Mouse (Mus musculus) CH12.LX (cell line): ENCODE measurements around the gene Plxdc1. TPM values are rescaled to one million over a fixed set of nuclear protein-coding genes. Genes with fewer than 3 reads are reported as not detected.

Experiments
- DNase-seq: peaks from one replicate; pipeline ENCODE4 v3.0.0-alpha.2; 2013; ENCODE audit errors: extremely low read depth
- H3K27ac ChIP-seq: 2 replicates; pipeline ENCODE4 v1.5.1; 2012; ENCODE audit warnings: low read depth, mild to moderate bottlenecking, control low read depth, moderate library complexity; ENCODE audit not compliant: insufficient read depth
- H3K27me3 ChIP-seq: replicated peaks from 2 replicates; pipeline ENCODE3; 2012; ENCODE audit warnings: inconsistent platforms
- H3K36me3 ChIP-seq, 2 experiments: replicated peaks in 1 of 2; 2 replicates each; pipeline versions ENCODE3 to v1.6.1; 2012; ENCODE audit warnings: inconsistent platforms in 1 of 2, low read length in 1 of 2, mild to moderate bottlenecking in 1 of 2, mixed read lengths in 1 of 2, moderate library complexity in 1 of 2; ENCODE audit not compliant: control insufficient read depth in 1 of 2, insufficient read depth in 1 of 2
- H3K4me1 ChIP-seq, 2 experiments: 2 replicates each; pipeline ENCODE4 v1.6.1; 2012; ENCODE audit warnings: inconsistent platforms in 1 of 2, moderate library complexity in 1 of 2; ENCODE audit not compliant: insufficient read depth in 2 of 2, control insufficient read depth in 1 of 2
- H3K4me2 ChIP-seq: 2 replicates; pipeline ENCODE4 v1.6.1; 2012; ENCODE audit warnings: low read depth, mild to moderate bottlenecking, control low read depth; ENCODE audit not compliant: poor library complexity, insufficient read depth, severe bottlenecking
- H3K4me3 ChIP-seq, 3 experiments: fragments of 150-350 bp in 1 of 3; sonication (generic) in 1 of 3; replicated peaks in 1 of 3; 2 replicates each; pipeline versions ENCODE3 to v1.5.1; 2011 to 2012; ENCODE audit warnings: low read depth in 2 of 3, low read length in 2 of 3, mild to moderate bottlenecking in 2 of 3, moderate library complexity in 2 of 3, control low read depth in 1 of 3, improper control_type of control experiment in 1 of 3, inconsistent platforms in 1 of 3, mixed read lengths in 1 of 3; ENCODE audit not compliant: poor library complexity in 1 of 3
- H3K79me2 ChIP-seq: replicated peaks from 2 replicates; pipeline ENCODE4 v1.6.1; 2012; ENCODE audit warnings: mild to moderate bottlenecking, moderate library complexity; ENCODE audit not compliant: control insufficient read depth, poor library complexity, insufficient read depth, severe bottlenecking; ENCODE audit errors: extremely low read depth
- H3K9ac ChIP-seq: 2 replicates; pipeline ENCODE4 v1.6.1; 2012; ENCODE audit warnings: low read depth, mild to moderate bottlenecking, control low read depth, moderate library complexity; ENCODE audit not compliant: insufficient read depth
- H3K9me3 ChIP-seq: replicated peaks from 2 replicates; pipeline ENCODE3; 2012; ENCODE audit warnings: low read length, inconsistent platforms, mixed read lengths
- CHD2 ChIP-seq: IDR thresholded peaks from 2 replicates; pipeline ENCODE4 v1.6.1; 2011; ENCODE audit warnings: low read length, improper control_type of control experiment
- E2F4 ChIP-seq: IDR thresholded peaks from 2 replicates; pipeline ENCODE4 v1.6.1; 2011; ENCODE audit warnings: low read depth, low read length, improper control_type of control experiment; ENCODE audit not compliant: insufficient replicate concordance
- EP300 ChIP-seq: IDR thresholded peaks from 2 replicates; pipeline ENCODE4 v1.6.1; 2011; ENCODE audit warnings: low read length, improper control_type of control experiment
- JUND ChIP-seq: conservative IDR thresholded peaks from 2 replicates; pipeline ENCODE4 v1.6.1; 2011; ENCODE audit warnings: low read depth, low read length, improper control_type of control experiment
- KAT2A ChIP-seq: IDR thresholded peaks from 2 replicates; pipeline ENCODE4 v1.6.1; 2012; ENCODE audit warnings: low read length, improper control_type of control experiment, inconsistent platforms; ENCODE audit not compliant: insufficient replicate concordance
- MAX ChIP-seq: IDR thresholded peaks from 2 replicates; pipeline ENCODE4 v1.6.1; 2011; ENCODE audit warnings: low read length, improper control_type of control experiment
- MAZ ChIP-seq: IDR thresholded peaks from 2 replicates; pipeline ENCODE4 v1.6.1; 2012; ENCODE audit warnings: low read depth, mild to moderate bottlenecking, inconsistent platforms, low read length, improper control_type of control experiment, moderate library complexity
- MEF2A ChIP-seq: IDR thresholded peaks from 2 replicates; pipeline ENCODE4 v1.6.1; 2014; ENCODE audit warnings: low read depth, mild to moderate bottlenecking, inconsistent platforms, low read length, improper control_type of control experiment, borderline replicate concordance
- MYC ChIP-seq: IDR thresholded peaks from 2 replicates; pipeline ENCODE4 v1.6.1; 2011; ENCODE audit warnings: low read depth, mild to moderate bottlenecking, improper control_type of control experiment, low read length
- POLR2AphosphoS2 ChIP-seq: IDR thresholded peaks from 2 replicates; pipeline ENCODE4 v1.6.1; 2011; ENCODE audit warnings: low read depth, low read length, improper control_type of control experiment
- RCOR1 ChIP-seq: conservative IDR thresholded peaks from 2 replicates; pipeline ENCODE4 v1.6.1; 2012; ENCODE audit warnings: low read depth, mild to moderate bottlenecking, inconsistent platforms, low read length, improper control_type of control experiment
- SMC3 ChIP-seq: IDR thresholded peaks from 2 replicates; pipeline ENCODE4 v1.6.1; 2011; ENCODE audit warnings: low read depth, low read length, improper control_type of control experiment
- TBP ChIP-seq: conservative IDR thresholded peaks from 2 replicates; pipeline ENCODE4 v1.6.1; 2011; ENCODE audit warnings: low read depth, low read length, improper control_type of control experiment
- TCF12 ChIP-seq: IDR thresholded peaks from 2 replicates; pipeline ENCODE4 v1.6.1; 2014; ENCODE audit warnings: low read depth, mild to moderate bottlenecking, inconsistent platforms, low read length, improper control_type of control experiment
- USF1 ChIP-seq: IDR thresholded peaks from 2 replicates; pipeline ENCODE4 v1.6.1; 2014; ENCODE audit warnings: low read depth, mild to moderate bottlenecking, inconsistent platforms, low read length, improper control_type of control experiment
- ZC3H11A ChIP-seq: IDR thresholded peaks from 2 replicates; pipeline ENCODE4 v1.6.1; 2012; ENCODE audit warnings: low read depth, mild to moderate bottlenecking, inconsistent platforms, low read length, improper control_type of control experiment
- dilution Hi-C: fragments of 300-500 bp; cut with MboI; formaldehyde crosslinking; loops from 2 replicates; pipeline ENCODE4 v1.14.3; 2020; ENCODE audit warnings: low sequenced_read_pairs; ENCODE audit not compliant: extremely low pct_unique_long_range_greater_than_20kb, extremely low pct_ligation_motif_present
- in situ Hi-C: fragments of 300-500 bp; cut with MboI; formaldehyde crosslinking; loops from 3 replicates; pipeline ENCODE4 v1.14.3; 2019; ENCODE audit warnings: low sequenced_read_pairs, low pct_ligation_motif_present, low pct_unique_long_range_greater_than_20kb, mixed read lengths
- polyA plus RNA-seq: library from polyadenylated mRNA; unstranded; fragments of >175 nt; gene quantifications from 2 replicates; pipeline ENCODE4 v1.2.1, GENCODE M21; 2012; ENCODE audit warnings: low read depth; ENCODE audit not compliant: insufficient read length
- total RNA-seq, 2 experiments: library from RNA; depleted of rRNA; stranded (reverse); fragments of 300-350 nt in 1 of 2; fragments of >200 nt in 1 of 2; gene quantifications; 2 replicates each; pipeline ENCODE4 v1.2.3; 2012 to 2014

Gene Plxdc1
- total and polyA plus RNA-seq, 3 experiments = 0.04 TPM; not detected in 2

DNA sequence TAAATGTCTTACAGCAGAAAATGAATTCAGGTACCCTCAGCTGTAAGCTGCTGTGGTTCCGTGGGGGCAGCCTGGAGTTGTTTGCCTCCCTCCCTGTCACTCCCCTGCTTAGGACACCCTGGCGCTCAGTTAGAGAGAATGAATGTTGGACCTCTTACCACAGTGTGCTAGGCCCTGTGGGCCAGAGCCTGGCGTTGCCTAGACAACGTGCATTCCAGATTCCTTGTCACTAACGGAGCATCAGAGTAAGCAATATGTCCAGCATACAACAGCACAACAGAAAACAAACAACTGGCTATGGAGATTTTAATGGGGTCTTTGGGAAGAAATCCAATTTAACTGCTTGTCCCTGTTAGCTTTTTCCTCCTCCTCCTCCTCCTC lies 27.0 kb downstream of the Plxdc1 start:
- Histone ChIP-seq H3K27me3 (peaks cover 5% of the 10 kb centered on the region), H3K36me3 (no peaks in the 10 kb centered on the region), H3K4me1 (peaks cover 5 to 37% of the 10 kb centered on the region in 2 experiments; a peak in 3 of 4 replicates), H3K27ac (no peak overlapping the region), H3K9me3 (no peaks in the 10 kb centered on the region), H3K79me2 (no peaks in the 10 kb centered on the region), H3K4me2 (no peak overlapping the region), H3K4me3 (no peak overlapping the region), H3K9ac (no peak overlapping the region)
- in situ Hi-C loops (no loop called here), dilution Hi-C loops (no loop called here)
- TF ChIP-seq JUND (no peak), TBP (no peak), MAX (no peak), SMC3 (no peak), CHD2 (no peak), ZC3H11A (no peak), EP300 (no peak), MYC (no peak), MAZ (no peak)
- DNase-seq = no peak

DNA sequence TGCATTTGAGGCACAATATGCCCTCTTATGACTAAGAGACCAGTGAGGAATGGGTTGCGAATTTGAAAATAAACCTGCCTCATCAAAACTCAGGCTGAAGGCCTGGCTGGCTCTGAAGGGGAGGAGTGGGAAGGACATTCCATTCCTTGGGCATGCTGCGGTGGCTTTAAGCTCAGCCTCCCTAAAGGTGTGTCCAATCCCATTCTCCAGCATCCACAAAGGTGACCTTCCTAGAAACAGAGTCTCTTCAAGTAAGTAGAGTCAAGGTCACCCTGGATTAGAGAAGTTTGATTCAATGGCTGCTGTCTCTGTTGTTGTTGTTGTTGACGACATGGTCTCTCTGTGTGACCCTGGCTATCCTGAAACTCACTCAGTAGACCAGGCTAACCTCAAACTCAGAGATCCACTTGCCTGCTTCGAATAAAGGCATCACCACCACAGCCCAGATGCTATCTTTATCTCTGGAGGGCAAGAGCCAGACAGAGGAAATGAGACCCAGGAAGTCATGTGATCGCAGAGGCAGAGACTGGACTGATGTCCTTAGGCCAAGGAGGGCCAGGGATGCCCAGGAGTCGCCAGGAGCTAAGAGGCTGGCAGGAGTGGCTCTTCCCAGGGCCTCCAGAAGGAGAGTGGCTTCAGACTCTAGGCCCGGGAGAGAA lies 27.5 kb downstream of the Plxdc1 start:
- Histone ChIP-seq H3K9me3 (no peaks in the 10 kb centered on the region), H3K27me3 (peaks cover under 1% of the 10 kb centered on the region), H3K27ac (no peak overlapping the region), H3K4me2 (no peak overlapping the region)
- in situ Hi-C loops = no loop called here
- no peak for TF ChIP-seq POLR2AphosphoS2
- TF ChIP-seq USF1 = peak; percentile 11; the same call in 1 of the 2 replicates
- no peak for TF ChIP-seq SMC3
- TF ChIP-seq KAT2A = no peak
- TF ChIP-seq E2F4 = no peak
- TF ChIP-seq RCOR1 = no peak
- no peak for TF ChIP-seq MEF2A
- TF ChIP-seq TCF12 = no peak
- TF ChIP-seq, all 38 proteins: peak for 1
- no peak for DNase-seq
- dilution Hi-C loops = no loop called here
- Histone ChIP-seq H3K36me3 (no peaks in the 10 kb centered on the region), H3K4me1 (peaks cover 5 to 42% of the 10 kb centered on the region in 2 experiments), H3K9ac (no peak overlapping the region), H3K79me2 (no peaks in the 10 kb centered on the region), H3K4me3 (no peak overlapping the region)
